Mouse (Mus musculus) midbrain, embryonic 12.5 days (tissue): Measurements from ENCODE around the gene Olfr69. TPM values are rescaled to one million over a fixed set of nuclear protein-coding genes. Genes with fewer than 3 reads are reported as not detected.
"Not testable (repeated sequence)": the region's sequence is repeated elsewhere in the genome, so short reads cannot be mapped to it uniquely, and the experiment has no call there.

Source experiments
- ATAC-seq: fragments of 200-750 bp; cut with Nextera tagmentation; 2 replicates; pipeline ENCODE4 v1.8.0; 2017; ENCODE audit warnings: low read depth, moderate TSS enrichment, moderate library complexity; ENCODE audit not compliant: low FRiP score
- H3K27ac ChIP-seq: fragments of 300-500 bp; sonication (generic); replicated peaks from 2 replicates; pipeline ENCODE4 v1.5.1; 2016; ENCODE audit warnings: mild to moderate bottlenecking
- H3K27me3 ChIP-seq: fragments of 300-500 bp; sonication (generic); 2 replicates; pipeline ENCODE4 v1.6.1; 2016; ENCODE audit warnings: mild to moderate bottlenecking
- H3K36me3 ChIP-seq: fragments of 300-500 bp; sonication (generic); 2 replicates; pipeline ENCODE4 v1.6.1; 2016
- H3K4me1 ChIP-seq: fragments of 300-500 bp; sonication (generic); 2 replicates; pipeline ENCODE4 v1.6.1; 2016
- H3K4me2 ChIP-seq: fragments of 300-500 bp; sonication (generic); replicated peaks from 2 replicates; pipeline ENCODE4 v1.6.1; 2016; ENCODE audit warnings: mild to moderate bottlenecking, moderate library complexity
- H3K4me3 ChIP-seq: fragments of 300-500 bp; sonication (generic); 2 replicates; pipeline ENCODE4 v1.5.1; 2016; ENCODE audit warnings: mild to moderate bottlenecking
- H3K9ac ChIP-seq: fragments of 300-500 bp; sonication (generic); replicated peaks from 2 replicates; pipeline ENCODE4 v1.6.1; 2016; ENCODE audit warnings: mild to moderate bottlenecking, moderate library complexity
- H3K9me3 ChIP-seq: fragments of 300-500 bp; sonication (generic); 2 replicates; pipeline ENCODE4 v1.6.1; 2016; ENCODE audit warnings: mild to moderate bottlenecking
- WGBS: fragments of 180-500 bp; shearing (Covaris S2); methylation state at CpG from one replicate; pipeline ENCODE4 v1.1.7; 2016; 5-methylcytosine and 5-hydroxymethylcytosine counted together
- polyA plus RNA-seq: library from polyadenylated mRNA; unstranded; fragments of >200 nt; fragmentation: Nextera tagmentation; extraction: Ambion mirVana; gene quantifications from 2 replicates; pipeline ENCODE4 v1.2.1, GENCODE M21; 2016

Gene Olfr69
- not detected in 2 replicates for polyA plus RNA-seq

DNA sequence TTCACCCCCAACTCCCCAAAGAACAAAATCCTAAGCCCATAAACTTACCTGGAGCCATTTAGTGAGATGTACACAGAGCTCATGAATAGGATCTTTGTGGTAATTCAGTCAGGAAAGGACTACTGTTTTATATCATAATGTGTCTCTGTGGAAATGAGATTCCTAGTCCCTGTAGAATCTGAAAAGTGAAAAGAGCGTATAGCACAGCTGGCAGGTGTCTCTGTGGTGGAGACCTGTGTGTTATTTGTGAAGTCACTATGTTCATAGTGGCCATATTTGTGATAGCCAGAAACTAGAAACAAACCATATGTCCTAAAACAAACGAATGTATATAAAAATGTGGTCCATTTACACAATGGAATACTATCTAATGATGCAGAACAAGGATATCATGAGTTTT lies at the start of gene Olfr69:
Gene Olfr69, minus strand, starts transcription at position 101 of the 400 bp plus-strand sequence.
- Histone ChIP-seq H3K4me1 (no peaks in the 10 kb centered on the region), H3K27ac (no peak within 1 kb of the TSS), H3K4me3 (no peak within 1 kb of the TSS), H3K36me3 (no peaks in the 10 kb centered on the region), H3K9me3 (no peaks in the 10 kb centered on the region), H3K27me3 (no peaks in the 10 kb centered on the region), H3K4me2 (no peak within 1 kb of the TSS), H3K9ac (no peak within 1 kb of the TSS)
- 78% methylated on average over 2 of the region's 2 CpGs for WGBS
- no peak for ATAC-seq

DNA sequence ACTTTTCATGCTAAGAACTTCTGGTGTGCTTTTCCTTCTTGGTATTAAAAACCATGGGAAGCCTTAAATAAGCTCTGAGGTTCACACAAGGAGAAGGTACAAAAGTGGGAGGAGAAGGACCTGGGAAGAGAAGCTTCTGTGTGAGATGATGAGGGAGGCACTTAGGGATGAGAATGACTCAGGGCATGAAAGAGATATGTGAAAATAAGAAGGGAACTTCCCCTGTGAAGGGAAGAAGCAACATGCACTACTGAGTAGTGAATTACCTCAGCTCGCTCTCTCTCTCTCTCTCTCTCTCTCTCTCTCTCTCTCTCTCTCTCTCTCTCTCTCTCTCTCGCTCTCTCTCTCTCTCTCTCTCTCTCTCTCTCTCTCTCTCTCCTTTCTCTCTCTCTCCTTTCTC lies 43.7 kb upstream of the Olfr69 start:
- WGBS, result no CpG with 5 or more reads among the region's 2 CpGs

DNA sequence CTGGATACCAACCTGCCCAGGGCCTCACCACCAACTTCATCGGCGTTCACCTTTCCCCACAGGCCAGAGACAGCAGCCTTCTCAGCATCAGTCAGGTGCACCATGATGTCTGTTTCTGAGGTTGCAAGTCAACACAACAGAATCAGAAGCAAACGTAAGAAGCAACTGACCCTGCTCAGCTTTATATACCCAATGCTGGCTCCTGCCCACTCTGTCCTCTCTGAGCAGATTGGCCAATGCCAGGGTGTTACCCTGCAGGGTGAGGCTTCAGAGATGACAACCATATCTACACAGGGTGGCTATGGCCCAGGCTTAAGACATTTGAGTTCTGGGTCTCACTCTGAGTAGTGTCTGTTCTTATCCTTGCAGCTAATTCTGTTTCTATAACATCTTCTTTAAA lies 42.4 kb upstream of the Olfr69 start, which contains the start of gene Hbb-bt:
Gene Hbb-bt, minus strand, starts transcription at position 231 of the 400 bp plus-strand sequence.
- no peak within 1 kb of the TSS for H3K4me3 ChIP-seq
- no peak within 1 kb of the TSS for H3K27ac ChIP-seq
- no peak within 1 kb of the TSS for H3K9ac ChIP-seq
- no peaks in the 10 kb centered on the region for H3K4me1 ChIP-seq
- no peaks in the 10 kb centered on the region for H3K27me3 ChIP-seq
- H3K36me3 ChIP-seq, result no peaks in the 10 kb centered on the region
- no peaks in the 10 kb centered on the region for H3K9me3 ChIP-seq
- ATAC-seq, result no peak
- H3K4me2 ChIP-seq, result no peak within 1 kb of the TSS
- 85% methylated on average over 3 of the region's 3 CpGs for WGBS

More for the DNA sequence above, 43.7 kb upstream of the Olfr69 start:
- H3K9me3 ChIP-seq, H3K4me1 ChIP-seq, H3K9ac ChIP-seq, H3K36me3 ChIP-seq, H3K27me3 ChIP-seq, H3K4me3 ChIP-seq, H3K4me2 ChIP-seq, H3K27ac ChIP-seq, ATAC-seq: not testable (repeated sequence)

DNA sequence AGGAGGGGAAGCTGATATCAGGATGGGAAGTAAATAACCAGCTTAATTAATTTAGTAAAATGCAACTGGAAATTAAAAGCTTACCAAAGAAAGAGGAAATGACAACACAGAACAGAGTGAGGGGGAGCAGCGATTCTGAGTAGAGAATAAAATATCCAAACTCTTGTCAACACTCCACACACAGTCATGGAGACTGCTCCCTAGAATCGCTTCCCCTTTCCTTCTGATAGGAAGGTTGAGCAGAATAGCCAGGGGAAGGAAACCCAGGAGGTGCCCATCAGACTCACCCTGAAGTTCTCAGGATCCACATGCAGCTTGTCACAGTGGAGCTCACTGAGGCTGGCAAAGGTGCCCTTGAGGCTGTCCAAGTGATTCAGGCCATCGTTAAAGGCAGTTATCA lies 41.8 kb upstream of the Olfr69 start:
- H3K4me1 ChIP-seq, H3K4me3 ChIP-seq, H3K27me3 ChIP-seq, H3K9ac ChIP-seq, H3K27ac ChIP-seq, H3K36me3 ChIP-seq, H3K4me2 ChIP-seq, H3K9me3 ChIP-seq, ATAC-seq: not testable (repeated sequence)
- no CpG with 5 or more reads among the region's 3 CpGs for WGBS

DNA sequence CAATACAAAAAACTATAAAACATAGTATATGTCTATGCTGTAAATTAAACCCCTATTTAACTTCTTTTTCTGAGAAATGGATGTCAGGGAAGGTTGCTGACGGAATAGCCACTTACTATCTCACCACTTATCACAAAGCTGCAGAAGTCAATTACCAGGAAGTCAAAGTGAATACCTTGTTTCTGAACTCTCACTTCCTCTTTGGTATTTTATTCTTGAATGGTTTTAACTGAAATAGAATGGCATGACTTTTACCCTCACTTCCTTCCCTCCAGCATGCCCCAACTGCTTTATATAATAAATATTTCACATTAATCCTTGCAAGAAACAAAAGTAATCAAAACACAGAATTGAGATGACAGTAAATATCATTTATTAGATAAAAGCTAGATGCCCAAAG lies 40.8 kb upstream of the Olfr69 start:
- no peaks in the 10 kb centered on the region for H3K27me3 ChIP-seq
- no peak overlapping the region for H3K9ac ChIP-seq
- H3K36me3 ChIP-seq, result no peaks in the 10 kb centered on the region
- no peak for ATAC-seq
- no peaks in the 10 kb centered on the region for H3K9me3 ChIP-seq
- H3K4me2 ChIP-seq, result no peak overlapping the region
- no peaks in the 10 kb centered on the region for H3K4me1 ChIP-seq
- H3K4me3 ChIP-seq, result no peak overlapping the region
- 80% methylated on average over 1 of the region's 1 CpGs for WGBS
- H3K27ac ChIP-seq, result no peak overlapping the region

DNA sequence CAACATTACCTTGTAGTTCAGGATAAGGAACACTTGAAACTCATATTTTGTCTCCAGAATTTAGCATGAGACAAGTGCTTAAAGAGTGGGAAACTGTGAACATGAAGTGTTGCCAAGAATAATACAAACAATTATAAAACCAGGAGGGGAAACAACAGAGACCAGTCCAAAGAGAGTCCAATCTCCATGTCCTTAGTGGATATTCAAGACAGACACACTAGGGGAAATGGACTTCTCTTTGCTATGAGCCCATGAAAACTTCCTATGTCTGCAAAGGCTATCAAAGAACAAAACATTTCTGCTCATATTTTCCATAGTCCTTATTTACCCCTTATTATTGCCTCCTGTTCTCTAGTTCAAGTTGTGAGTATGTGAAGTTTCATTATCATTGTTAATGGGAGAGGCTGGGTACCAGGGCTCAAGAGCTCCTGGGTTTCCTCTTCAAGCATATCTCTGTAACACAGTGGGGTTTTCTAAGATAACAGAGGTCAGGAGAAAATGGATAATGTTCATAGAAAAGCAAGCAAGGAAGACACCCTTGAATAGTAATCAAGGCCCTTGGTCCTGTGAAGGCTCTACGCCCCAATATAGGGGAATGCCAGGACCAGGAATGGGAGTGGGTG lies 39.9 kb upstream of the Olfr69 start:
- H3K4me1 ChIP-seq, result no peaks in the 10 kb centered on the region
- no peaks in the 10 kb centered on the region for H3K27me3 ChIP-seq
- H3K9me3 ChIP-seq, result no peaks in the 10 kb centered on the region
- H3K9ac ChIP-seq, result no peak overlapping the region
- no peaks in the 10 kb centered on the region for H3K36me3 ChIP-seq
- H3K4me3 ChIP-seq, result no peak overlapping the region
- ATAC-seq, result no peak
- WGBS, result 90% methylated on average over 1 of the region's 1 CpGs
- no peak overlapping the region for H3K27ac ChIP-seq
- no peak overlapping the region for H3K4me2 ChIP-seq

DNA sequence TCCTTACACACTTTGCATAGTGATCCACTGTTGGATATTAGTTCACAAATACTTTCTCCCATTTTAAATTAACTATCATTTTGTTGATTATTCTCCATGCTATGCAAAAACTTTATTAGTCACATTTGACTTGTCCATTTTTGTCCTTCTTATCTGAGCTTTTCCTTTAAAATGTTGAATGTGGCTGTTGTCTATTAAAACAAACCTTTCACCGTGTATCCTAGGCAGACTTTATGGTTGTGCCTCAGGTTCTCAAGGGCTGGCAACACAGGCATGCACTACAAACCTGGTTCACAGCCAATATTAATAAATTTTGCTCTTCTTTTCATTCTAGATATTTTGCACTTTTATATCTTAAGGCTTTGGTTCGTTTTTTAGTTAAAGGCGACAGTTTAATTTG lies 39.4 kb upstream of the Olfr69 start:
- H3K4me3 ChIP-seq, result no peak overlapping the region
- no peak overlapping the region for H3K4me2 ChIP-seq
- no peaks in the 10 kb centered on the region for H3K27me3 ChIP-seq
- 82% methylated on average over 3 of the region's 3 CpGs for WGBS
- no peak overlapping the region for H3K9ac ChIP-seq
- no peaks in the 10 kb centered on the region for H3K9me3 ChIP-seq
- H3K36me3 ChIP-seq, result no peaks in the 10 kb centered on the region
- no peaks in the 10 kb centered on the region for H3K4me1 ChIP-seq
- H3K27ac ChIP-seq, result no peak overlapping the region
- ATAC-seq, result no peak

DNA sequence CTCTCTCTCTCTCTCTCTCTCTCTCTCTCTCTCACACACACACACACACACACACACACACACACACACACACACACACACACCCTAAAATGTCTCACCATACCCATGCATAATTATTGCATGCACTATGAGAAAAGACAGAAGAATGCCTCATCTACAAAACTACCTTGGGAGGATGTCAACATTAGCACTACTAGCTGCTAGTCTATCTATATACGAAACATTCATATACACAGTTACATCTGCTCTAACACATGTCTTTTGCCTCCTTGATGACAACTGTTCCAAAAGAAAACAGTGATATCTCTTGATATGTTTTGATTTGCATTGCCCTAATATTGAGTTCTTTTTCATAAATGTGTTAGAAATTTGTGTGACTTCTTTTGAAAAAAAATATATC lies 38.9 kb upstream of the Olfr69 start:
- no peak overlapping the region for H3K27ac ChIP-seq
- no peak overlapping the region for H3K9ac ChIP-seq
- H3K27me3 ChIP-seq, result no peaks in the 10 kb centered on the region
- no peak overlapping the region for H3K4me2 ChIP-seq
- H3K4me1 ChIP-seq, result no peaks in the 10 kb centered on the region
- no peaks in the 10 kb centered on the region for H3K36me3 ChIP-seq
- no peak overlapping the region for H3K4me3 ChIP-seq
- no peak for ATAC-seq
- 86% methylated on average over 1 of the region's 1 CpGs for WGBS
- no peaks in the 10 kb centered on the region for H3K9me3 ChIP-seq

DNA sequence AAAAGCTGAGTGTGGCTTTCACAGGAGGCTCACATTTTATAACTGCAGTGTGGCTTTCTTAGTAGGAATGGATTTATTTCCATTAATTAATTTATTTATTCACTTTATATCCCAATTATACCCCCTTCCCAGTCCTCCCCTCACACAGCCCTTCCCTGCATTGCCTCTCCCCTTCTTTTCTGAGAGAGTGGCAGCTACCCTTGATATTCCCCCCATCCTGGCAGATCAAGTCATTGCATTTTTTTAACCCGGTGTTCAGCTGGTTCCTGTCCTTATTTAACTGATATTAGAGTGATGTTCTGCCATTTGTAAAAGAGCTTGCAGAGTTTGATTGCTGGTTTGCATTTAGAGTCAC lies 38.4 kb upstream of the Olfr69 start:
- Histone ChIP-seq H3K4me1 (no peaks in the 10 kb centered on the region), H3K27ac (no peak overlapping the region), H3K36me3 (no peaks in the 10 kb centered on the region), H3K4me2 (no peak overlapping the region), H3K4me3 (no peak overlapping the region), H3K27me3 (no peaks in the 10 kb centered on the region), H3K9ac (no peak overlapping the region), H3K9me3 (no peaks in the 10 kb centered on the region)
- no peak for ATAC-seq
- 79% methylated on average over 1 of the region's 1 CpGs for WGBS

DNA sequence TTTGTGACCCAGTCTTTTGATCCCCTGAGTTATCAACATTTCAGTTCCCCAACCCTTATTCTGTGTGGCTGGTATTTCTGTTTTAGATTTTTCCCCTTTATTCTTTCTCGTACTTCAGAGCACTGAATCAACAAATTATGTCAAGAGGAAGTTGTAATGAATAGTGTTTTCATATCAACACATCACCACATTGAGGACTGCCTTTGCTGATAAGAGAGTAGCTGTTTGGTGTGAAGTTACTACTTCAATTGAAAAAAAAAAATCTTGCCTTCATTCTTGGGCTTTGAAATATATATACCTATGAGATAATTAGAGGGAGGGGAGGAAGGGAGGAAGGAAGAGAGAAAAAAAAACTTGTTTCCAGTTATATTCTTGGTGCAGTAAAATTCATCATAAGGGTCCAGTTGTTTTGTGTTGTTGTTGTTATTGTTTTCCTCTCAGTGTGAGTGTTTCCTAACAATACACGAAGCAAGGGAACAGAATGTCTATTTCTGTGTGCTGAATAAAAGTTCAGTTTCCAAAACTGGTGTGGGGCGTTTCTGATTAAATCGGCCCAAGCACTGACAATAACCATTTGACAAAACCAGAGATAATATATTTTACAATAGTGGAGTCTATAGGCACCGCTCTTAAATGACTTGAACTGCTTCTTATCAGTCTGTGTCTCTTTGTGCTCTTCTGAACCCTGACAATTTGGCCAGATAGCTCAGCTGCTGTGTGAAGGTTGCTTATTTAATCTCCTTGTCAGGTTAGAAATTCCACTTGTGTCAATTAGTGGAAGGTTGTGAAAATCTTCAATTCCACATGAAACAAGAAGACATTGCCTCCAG lies 37.8 kb upstream of the Olfr69 start:
- Histone ChIP-seq H3K27me3 (no peaks in the 10 kb centered on the region), H3K27ac (no peak overlapping the region), H3K4me2 (no peak overlapping the region), H3K4me3 (no peak overlapping the region), H3K9ac (no peak overlapping the region), H3K36me3 (no peaks in the 10 kb centered on the region), H3K9me3 (no peaks in the 10 kb centered on the region), H3K4me1 (no peaks in the 10 kb centered on the region)
- 71% methylated on average over 5 of the region's 5 CpGs for WGBS
- no peak for ATAC-seq

DNA sequence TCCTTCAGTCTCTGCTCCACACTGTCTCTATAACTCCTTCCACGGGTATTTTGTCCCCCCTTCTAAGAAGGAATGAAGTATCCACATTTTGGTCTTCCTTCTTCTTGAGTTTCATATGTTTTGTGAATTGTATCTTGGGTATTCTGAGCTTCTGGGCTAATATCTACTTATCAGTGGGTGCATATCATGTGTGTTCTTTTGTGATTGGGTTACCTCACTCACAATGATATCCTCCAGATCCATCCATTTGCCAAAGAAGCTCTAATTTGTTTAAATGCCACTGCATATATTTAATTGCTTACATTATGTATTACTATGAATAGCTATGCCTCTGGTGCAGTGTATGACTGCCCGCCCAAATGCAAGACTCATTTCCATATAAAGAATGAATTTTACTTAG lies 36.7 kb upstream of the Olfr69 start:
- H3K4me3 ChIP-seq, ATAC-seq, H3K27me3 ChIP-seq, H3K9me3 ChIP-seq, H3K36me3 ChIP-seq, H3K4me2 ChIP-seq, H3K9ac ChIP-seq, H3K4me1 ChIP-seq, H3K27ac ChIP-seq: not testable (repeated sequence)
- 71% methylated on average over 2 of the region's 2 CpGs for WGBS

DNA sequence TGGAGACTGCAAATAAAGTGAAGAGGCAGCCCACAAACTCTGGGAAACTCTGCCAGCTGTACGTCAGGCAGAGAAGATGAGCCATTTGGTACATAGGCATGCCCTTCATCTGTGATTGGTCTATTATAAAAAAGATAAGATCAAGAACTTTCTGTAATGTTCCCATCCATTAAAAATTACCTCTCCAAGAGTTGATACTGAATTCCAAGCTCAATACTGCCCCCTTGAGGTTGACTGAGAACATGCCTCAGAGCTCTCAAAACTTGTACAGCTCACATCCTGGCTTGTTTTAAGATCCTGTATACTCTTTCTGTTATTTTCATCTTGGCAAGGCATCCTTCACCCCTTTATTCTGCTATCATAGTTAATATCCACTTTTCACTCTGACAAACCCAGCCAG lies 35.5 kb upstream of the Olfr69 start:
- 74% methylated on average over 1 of the region's 1 CpGs for WGBS
- Histone ChIP-seq H3K4me1 (no peaks in the 10 kb centered on the region), H3K9me3 (no peaks in the 10 kb centered on the region), H3K9ac (no peak overlapping the region), H3K4me3 (no peak overlapping the region), H3K27me3 (no peaks in the 10 kb centered on the region), H3K36me3 (no peaks in the 10 kb centered on the region), H3K4me2 (no peak overlapping the region), H3K27ac (no peak overlapping the region)
- no peak for ATAC-seq
